Mouse (Mus musculus) bone marrow macrophage, adult 2 months (primary cell): ENCODE measurements around the gene Gnb1l. TPM values are rescaled to one million over a fixed set of nuclear protein-coding genes. Genes with fewer than 3 reads are reported as not detected.

ENCODE experiments used
- H3K27ac ChIP-seq: 2 replicates; pipeline ENCODE4 v1.5.1; 2012; ENCODE audit warnings: low read depth, low read length; ENCODE audit not compliant: insufficient read depth
- H3K4me1 ChIP-seq: 2 replicates; pipeline ENCODE4 v1.6.1; 2012; ENCODE audit warnings: low read length; ENCODE audit not compliant: control insufficient read depth, insufficient read depth
- H3K4me3 ChIP-seq: 2 replicates; pipeline ENCODE4 v1.5.1; 2012; ENCODE audit warnings: mild to moderate bottlenecking, low read length, moderate library complexity; ENCODE audit not compliant: insufficient read depth
- CTCF ChIP-seq: IDR thresholded peaks from 2 replicates; pipeline ENCODE4 v1.5.1; 2012; ENCODE audit warnings: low read depth, mild to moderate bottlenecking, low read length, moderate library complexity
- POLR2A ChIP-seq: IDR thresholded peaks from 2 replicates; pipeline ENCODE4 v1.6.1; 2012; ENCODE audit warnings: mild to moderate bottlenecking, low read depth, low read length, borderline replicate concordance
- polyA plus RNA-seq: library from polyadenylated mRNA; stranded (reverse); fragments of >200 nt; gene quantifications from 2 replicates; pipeline ENCODE4 v1.2.4, GENCODE M21; 2012; ENCODE audit not compliant: missing spikeins, insufficient read depth, insufficient read length

The Gnb1l gene
- polyA plus RNA-seq, 1 experiment = 1.8 TPM

DNA sequence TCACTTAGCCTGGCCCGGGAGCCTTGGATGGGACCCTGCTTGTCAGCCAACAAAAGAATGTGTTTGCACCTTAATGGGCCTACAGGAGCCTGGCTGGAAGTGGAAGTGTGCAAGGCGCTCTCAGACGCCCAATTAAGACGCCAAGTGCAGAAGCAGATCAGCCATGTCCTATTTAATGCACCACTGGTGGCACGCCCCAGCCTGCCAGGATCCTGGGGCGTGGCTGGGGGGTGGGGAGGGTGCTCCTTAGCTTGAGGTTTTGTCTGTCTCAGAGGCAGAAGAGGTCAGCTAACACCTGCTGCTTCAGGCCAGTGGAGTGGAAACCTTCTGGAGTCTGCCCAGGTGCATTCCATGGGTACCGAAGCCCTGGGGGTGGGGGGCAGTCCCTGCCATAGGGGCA lies 18.8 kb upstream of the Gnb1l start:
- Histone ChIP-seq H3K4me3 (no peak overlapping the region), H3K4me1 (no peaks in the 10 kb centered on the region), H3K27ac (no peak overlapping the region)
- TF ChIP-seq CTCF (no peak), POLR2A (no peak)

DNA sequence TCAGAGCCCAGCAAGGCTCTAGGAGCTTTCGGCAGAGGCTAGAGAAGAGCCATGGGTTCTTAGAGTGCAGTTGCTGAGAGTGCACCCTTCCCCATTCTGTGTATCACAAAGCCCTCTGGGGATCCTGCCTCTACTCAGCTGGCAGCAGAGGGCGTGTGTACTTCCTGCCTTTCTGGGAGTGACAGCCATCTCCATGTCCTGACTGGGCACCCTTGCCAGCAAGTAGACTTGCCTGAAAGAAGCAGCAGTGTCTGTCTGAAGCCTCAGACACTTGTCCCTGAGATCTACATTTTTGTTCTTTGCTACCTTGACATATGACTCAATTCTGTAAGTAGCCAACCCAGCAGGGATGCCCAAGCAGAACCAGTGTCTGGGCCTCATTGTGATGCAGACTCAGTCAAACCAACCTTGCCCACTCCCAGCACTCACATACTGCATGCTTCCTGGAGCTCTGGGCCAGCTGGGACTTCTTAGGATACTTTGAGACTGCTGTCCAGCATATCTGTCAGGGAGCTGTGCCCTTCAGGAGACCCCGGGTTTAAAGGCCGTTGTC lies 17.5 kb upstream of the Gnb1l start:
- Histone ChIP-seq H3K4me1 (no peaks in the 10 kb centered on the region), H3K27ac (no peak overlapping the region), H3K4me3 (no peak overlapping the region)
- no peak for TF ChIP-seq CTCF
- no peak for TF ChIP-seq POLR2A

DNA sequence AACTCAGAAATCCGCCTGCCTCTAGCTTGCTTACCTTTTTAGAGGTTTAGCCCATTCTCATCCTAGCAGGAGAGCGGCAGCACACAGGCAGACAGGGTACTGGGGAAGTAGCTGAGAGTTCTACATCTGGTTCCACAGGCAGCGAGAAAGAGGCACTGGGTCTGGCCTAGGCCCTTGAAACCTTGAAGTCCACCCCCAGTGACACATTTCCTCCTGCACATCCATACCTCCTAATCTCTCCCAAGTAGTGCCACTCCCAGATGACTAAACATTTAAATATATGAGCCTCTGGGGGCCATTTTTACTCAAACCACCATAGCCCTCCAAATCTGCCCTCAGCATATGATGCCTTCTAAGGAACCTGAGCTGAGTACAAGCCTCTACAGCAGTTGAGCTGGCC lies 16.1 kb upstream of the Gnb1l start:
- Histone ChIP-seq H3K27ac (no peak overlapping the region), H3K4me3 (no peak overlapping the region), H3K4me1 (no peaks in the 10 kb centered on the region)
- TF ChIP-seq POLR2A (no peak), CTCF (no peak)

GRCm38 (mm10) chr16:18483839-18484238 lies 14.7 kb upstream of the Gnb1l start:
- Histone ChIP-seq H3K4me1 (no peaks in the 10 kb centered on the region), H3K4me3 (no peak overlapping the region), H3K27ac (no peak overlapping the region)
- TF ChIP-seq CTCF = no peak
- no peak for TF ChIP-seq POLR2A

DNA sequence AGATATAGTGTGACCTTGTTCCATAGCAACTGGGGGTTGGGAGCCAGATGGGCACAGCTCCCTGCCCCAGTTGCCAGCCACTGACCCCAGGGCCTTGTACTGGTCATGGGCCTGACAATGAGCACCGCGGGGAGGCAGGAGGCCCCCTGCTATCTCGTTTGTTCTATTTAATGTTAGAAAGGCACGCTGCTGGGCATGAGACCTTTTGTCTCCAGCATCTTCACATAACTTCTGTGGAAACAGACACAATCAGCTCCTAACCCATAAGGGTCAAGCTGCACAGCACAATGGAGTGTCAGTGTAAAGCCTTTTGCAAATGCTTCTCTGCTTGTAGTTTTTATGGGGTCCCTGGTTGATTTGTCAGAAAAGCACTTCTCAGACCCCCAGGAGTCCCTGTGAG lies 14.1 kb upstream of the Gnb1l start:
- no peaks in the 10 kb centered on the region for H3K4me1 ChIP-seq
- H3K4me3 ChIP-seq = no peak overlapping the region
- TF ChIP-seq CTCF = no peak
- no peak for TF ChIP-seq POLR2A
- no peak overlapping the region for H3K27ac ChIP-seq

DNA sequence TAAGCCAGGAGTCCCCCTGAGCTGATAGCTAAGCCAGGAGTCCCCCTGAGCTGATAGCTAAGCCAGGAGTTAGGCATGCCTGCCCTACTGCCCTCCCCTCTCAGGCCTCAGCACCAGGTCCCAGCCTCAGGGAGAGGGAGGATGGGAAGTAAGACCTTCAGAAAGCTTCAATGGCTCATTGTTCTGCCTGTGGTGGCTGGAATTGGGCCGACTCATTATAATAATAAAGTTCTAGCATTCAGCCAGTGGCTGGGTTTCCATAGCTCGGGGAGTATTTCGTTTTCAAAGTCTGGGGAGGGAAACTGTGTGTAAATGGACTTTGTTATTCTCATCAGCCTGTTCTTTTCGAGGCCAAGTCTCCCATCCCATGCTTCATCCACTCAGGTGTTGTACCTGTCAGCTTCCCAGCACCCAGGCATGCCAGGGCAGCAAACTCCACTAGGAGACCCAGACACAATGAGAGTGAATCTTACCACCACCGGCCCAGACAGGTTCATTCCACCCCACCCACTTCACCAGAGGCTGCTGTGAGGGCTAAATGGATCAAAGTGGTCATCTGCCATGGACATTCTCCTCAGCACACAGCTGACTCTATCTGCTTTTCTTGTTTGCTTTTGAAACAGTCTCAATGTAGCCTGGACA lies 13.6 kb upstream of the Gnb1l start:
- TF ChIP-seq POLR2A (no peak), CTCF (no peak)

GRCm38 (mm10) chr16:18486126-18486525 lies 12.4 kb upstream of the Gnb1l start:
- Histone ChIP-seq H3K27ac (no peak overlapping the region), H3K4me3 (no peak overlapping the region), H3K4me1 (peaks cover 6% of the 10 kb centered on the region; the same call in 1 of the 2 replicates)
- TF ChIP-seq POLR2A = no peak
- TF ChIP-seq CTCF = no peak

More for the DNA sequence above, 13.6 kb upstream of the Gnb1l start:
- Histone ChIP-seq H3K4me1 (no peaks in the 10 kb centered on the region), H3K27ac (no peak overlapping the region), H3K4me3 (no peak overlapping the region)

GRCm38 (mm10) chr16:18490281-18490680 lies 8.2 kb upstream of the Gnb1l start:
- TF ChIP-seq CTCF = no peak
- TF ChIP-seq POLR2A = no peak
- H3K4me1 ChIP-seq = peaks cover 6% of the 10 kb centered on the region; the same call in 1 of the 2 replicates
- no peak overlapping the region for H3K27ac ChIP-seq
- H3K4me3 ChIP-seq = no peak overlapping the region

DNA sequence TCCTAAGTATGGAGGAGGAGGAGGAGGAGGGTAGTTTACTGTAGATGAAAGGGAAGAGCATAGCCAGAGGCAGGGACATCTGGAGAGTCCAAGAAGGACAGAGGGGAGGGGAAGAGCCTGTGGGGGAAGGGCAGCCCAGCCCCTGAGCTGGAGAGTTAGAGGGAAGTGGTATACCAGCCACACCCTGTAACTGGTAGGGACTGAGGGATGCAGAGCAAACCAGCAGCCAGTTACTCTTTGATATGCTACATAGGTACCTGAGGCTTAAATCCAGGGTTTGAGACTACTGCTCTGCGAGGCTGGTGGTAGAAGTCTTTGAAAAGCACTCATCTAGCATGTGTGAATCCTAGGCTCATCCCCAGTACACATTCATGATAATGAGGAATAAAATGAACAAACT lies 7.6 kb upstream of the Gnb1l start:
- no peak overlapping the region for H3K4me3 ChIP-seq

DNA sequence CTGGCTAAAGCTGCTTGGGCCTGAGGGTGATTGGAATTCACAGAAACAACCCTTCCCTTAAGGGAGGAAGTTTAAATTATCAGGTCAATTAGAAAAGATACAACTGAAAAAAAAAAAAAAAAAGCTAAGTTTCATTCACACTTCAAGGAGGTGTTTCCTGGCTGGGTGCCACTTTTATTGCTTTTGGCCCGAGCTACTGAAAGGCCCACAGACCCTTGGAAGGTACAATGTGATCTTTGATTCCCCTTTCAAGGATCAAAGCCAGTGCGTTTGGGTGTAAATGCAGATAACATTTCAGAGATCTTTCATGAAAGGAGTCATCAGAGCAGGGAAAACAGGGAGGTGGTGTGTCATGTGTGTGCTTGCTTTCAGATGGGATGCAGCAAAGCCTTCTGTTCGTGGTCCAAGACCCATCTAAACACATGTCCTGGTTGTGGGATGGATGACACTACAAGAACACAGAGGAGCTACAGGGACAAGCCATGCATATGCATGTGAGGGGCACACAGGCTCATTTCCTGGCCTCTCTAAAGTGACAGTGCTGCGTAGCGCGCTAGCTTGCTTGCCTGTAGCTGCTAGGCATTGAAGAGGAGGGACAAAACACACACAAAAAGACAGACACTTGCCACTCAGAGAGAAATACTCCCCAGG lies 523 bp upstream of the Gnb1l start:
- peaks cover 4% of the 10 kb centered on the region; the same call in 1 of the 2 replicates for H3K4me1 ChIP-seq
- H3K27ac ChIP-seq = peak overlapping the region; percentile 48
- H3K4me3 ChIP-seq = peak overlapping the region; percentile 86
- TF ChIP-seq POLR2A (no peak), CTCF (no peak)

More for the DNA sequence above, 7.6 kb upstream of the Gnb1l start:
- Histone ChIP-seq H3K4me1 (peaks cover 6% of the 10 kb centered on the region; the same call in 1 of the 2 replicates), H3K27ac (no peak overlapping the region)
- TF ChIP-seq POLR2A (no peak), CTCF (no peak)
